In the genomic region with DNA sequence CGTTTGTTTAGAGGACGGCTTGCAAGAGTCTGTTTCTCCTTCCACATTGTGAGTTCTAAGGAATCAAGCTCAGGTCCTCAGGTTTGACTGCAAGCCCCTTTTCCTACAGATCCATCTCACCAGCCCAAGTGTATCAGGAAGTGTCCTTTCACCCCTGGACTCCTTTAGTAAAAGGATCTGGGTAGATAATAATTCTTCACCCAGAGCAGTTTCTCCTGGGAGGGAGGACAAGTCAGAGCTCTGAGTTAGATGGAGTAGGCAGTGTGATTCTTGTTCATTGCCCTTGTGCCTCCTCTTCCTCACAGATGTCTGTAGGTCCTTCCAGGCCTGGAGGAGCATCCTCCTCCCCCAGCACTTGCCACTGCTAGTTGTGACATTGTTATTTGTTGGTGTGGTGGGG, we compare ENCODE assay signal across 24 mouse cellular contexts.
"Had no signal": no experiment of that assay in that cellular context is flagged by ENCODE, and none has a peak within 500 bp of the region (broad histone marks: within the 10 kb centered on the region; RNA-seq: fewer than 3 reads in every experiment).

No protein-coding gene starts in this region.

- H3K4me3 ChIP-seq: gastrocnemius, adult 2 months; heart, adult 2 months; hindbrain, embryonic 10.5 days; hindbrain, embryonic 12.5 days; intestine, embryonic 15.5 days; limb, embryonic 13.5 days; limb, embryonic 15.5 days had no signal

- H3K4me1 ChIP-seq: hindbrain, embryonic 10.5 days; hindbrain, embryonic 12.5 days; intestine, embryonic 15.5 days; limb, embryonic 13.5 days; limb, embryonic 15.5 days had no signal

- ATAC-seq: hindbrain, embryonic 16.5 days; intestine, postnatal 0 days had no signal

- H3K4me2 ChIP-seq: heart, embryonic 11.5 days; hindbrain, embryonic 12.5 days; hindbrain, embryonic 14.5 days; intestine, embryonic 15.5 days; limb, embryonic 13.5 days; limb, embryonic 15.5 days had no signal

- H3K27me3 ChIP-seq: hindbrain, embryonic 12.5 days; intestine, embryonic 15.5 days; limb, embryonic 13.5 days; limb, embryonic 15.5 days had no signal

- H3K36me3 ChIP-seq: intestine, embryonic 15.5 days had no signal

- H3K27ac ChIP-seq: gastrocnemius, adult 2 months; heart, adult 2 months; hindbrain, embryonic 10.5 days; hindbrain, embryonic 12.5 days; hindbrain, embryonic 14.5 days; intestine, embryonic 15.5 days; limb, embryonic 13.5 days; limb, embryonic 15.5 days; liver, embryonic 14.5 days had no signal

- H3K9ac ChIP-seq: hindbrain, embryonic 12.5 days; hindbrain, embryonic 14.5 days; intestine, embryonic 15.5 days; limb, embryonic 13.5 days; limb, embryonic 15.5 days; liver, embryonic 14.5 days had no signal

- H3K9me3 ChIP-seq: hindbrain, embryonic 10.5 days; hindbrain, embryonic 12.5 days; intestine, embryonic 15.5 days; limb, embryonic 13.5 days; limb, embryonic 15.5 days had no signal

- DNase-seq: gastrocnemius, adult 2 months; gastrocnemius, postnatal 10 days; gastrocnemius, postnatal 25 days; heart, adult 2 months; heart, postnatal 10 days; heart, postnatal 4 days; kidney, adult 18-20 months; kidney, adult 8-10 months; kidney, postnatal 14 days; kidney, postnatal 36 days; layer of hippocampus, adult 9-11 months; layer of hippocampus, postnatal 36 days; left cerebral cortex, postnatal 4 days; lung, adult 18-20 months had no signal
